Mouse (Mus musculus) kidney, embryonic 16.5 days (tissue): ENCODE measurements around the gene Cpne1. TPM values are rescaled to one million over a fixed set of nuclear protein-coding genes. Genes with fewer than 3 reads are reported as not detected.
A peak's percentile ranks its signal among the peaks of the same experiment; 100 is the strongest.
"Not testable (repeated sequence)": the region's sequence is repeated elsewhere in the genome, so short reads cannot be mapped to it uniquely, and the experiment has no call there.

Source experiments
- ATAC-seq: fragments of 200-750 bp; cut with Nextera tagmentation; 2 replicates; pipeline ENCODE4 v1.8.0; 2017; ENCODE audit warnings: moderate TSS enrichment; ENCODE audit not compliant: low FRiP score, low TSS enrichment
- H3K27ac ChIP-seq: fragments of 300-500 bp; sonication (generic); 2 replicates; pipeline ENCODE4 v1.5.1; 2014; ENCODE audit warnings: low read length
- H3K27me3 ChIP-seq: fragments of 300-500 bp; sonication (generic); 2 replicates; pipeline ENCODE4 v1.6.1; 2014; ENCODE audit warnings: low read length, control low read depth, mixed read lengths; ENCODE audit not compliant: insufficient read depth
- H3K36me3 ChIP-seq: fragments of 300-500 bp; sonication (generic); 2 replicates; pipeline ENCODE4 v1.6.1; 2014; ENCODE audit warnings: low read length, control low read depth, mixed read lengths; ENCODE audit not compliant: insufficient read depth
- H3K4me1 ChIP-seq: fragments of 300-500 bp; sonication (generic); 2 replicates; pipeline ENCODE4 v1.6.1; 2014; ENCODE audit warnings: low read length, control low read depth, mixed read lengths; ENCODE audit not compliant: insufficient read depth
- H3K4me2 ChIP-seq: fragments of 300-500 bp; sonication (generic); replicated peaks from 2 replicates; pipeline ENCODE4 v1.6.1; 2014; ENCODE audit warnings: low read depth, low read length
- H3K4me3 ChIP-seq: fragments of 300-500 bp; sonication (generic); 2 replicates; pipeline ENCODE4 v1.5.1; 2014; ENCODE audit warnings: mild to moderate bottlenecking, low read length
- H3K9ac ChIP-seq: fragments of 300-500 bp; sonication (generic); replicated peaks from 2 replicates; pipeline ENCODE4 v1.6.1; 2014; ENCODE audit warnings: low read length
- H3K9me3 ChIP-seq: fragments of 300-500 bp; sonication (generic); 2 replicates; pipeline ENCODE4 v1.6.1; 2016; ENCODE audit warnings: low read length, control low read depth
- WGBS: fragments of 180-500 bp; shearing (Covaris S2); extraction: QIAGEN DNeasy Blood & Tissue Kit; methylation state at CpG from one replicate; pipeline ENCODE4 v1.1.7; 2014; 5-methylcytosine and 5-hydroxymethylcytosine counted together
- polyA plus RNA-seq: library from polyadenylated mRNA; unstranded; fragments of >200 nt; fragmentation: Nextera tagmentation; extraction: Ambion mirVana; gene quantifications from 2 replicates; pipeline ENCODE4 v1.2.1, GENCODE M21; 2015

Cpne1 gene
- polyA plus RNA-seq, 1 experiment from 2014 or later, result 70.6 TPM

- Histone ChIP-seq H3K4me2 (no peak overlapping the region), H3K27ac (no peak overlapping the region), H3K4me1 (no peaks in the 10 kb centered on the region), H3K4me3 (no peak overlapping the region), H3K9me3 (no peaks in the 10 kb centered on the region), H3K36me3 (peaks cover 13% of the 10 kb centered on the region; the same call in 1 of the 2 replicates), H3K9ac (no peak overlapping the region), H3K27me3 (no peaks in the 10 kb centered on the region)
- 81% methylated on average over 6 of the region's 6 CpGs for WGBS
- no peak for ATAC-seq
Observed at GRCm38 (mm10) chr2:156135695-156136094, 23.9 kb upstream of the Cpne1 start.

- H3K27ac ChIP-seq, result no peak overlapping the region
- no peak overlapping the region for H3K4me2 ChIP-seq
- peaks cover 13% of the 10 kb centered on the region; the same call in 1 of the 2 replicates for H3K36me3 ChIP-seq
- H3K27me3 ChIP-seq, result no peaks in the 10 kb centered on the region
- no peaks in the 10 kb centered on the region for H3K4me1 ChIP-seq
- 79% methylated on average over 5 of the region's 5 CpGs for WGBS
- H3K9me3 ChIP-seq, result no peaks in the 10 kb centered on the region
- ATAC-seq, result no peak
- no peak overlapping the region for H3K4me3 ChIP-seq
- no peak overlapping the region for H3K9ac ChIP-seq
Observed at GRCm38 (mm10) chr2:156134161-156134560, 22.4 kb upstream of the Cpne1 start.

GRCm38 (mm10) chr2:156126992-156127391 is 15.2 kb upstream of the Cpne1 start, which contains the start of gene Gm28036:
Gene Gm28036 (minus strand): TSS chr2:156127092.
- no peak within 1 kb of the TSS for H3K9ac ChIP-seq
- H3K4me2 ChIP-seq, result no peak within 1 kb of the TSS
- WGBS, result 95% methylated on average over 5 of the region's 5 CpGs
- H3K4me1 ChIP-seq, result no peaks in the 10 kb centered on the region
- H3K9me3 ChIP-seq, result no peaks in the 10 kb centered on the region
- no peak within 1 kb of the TSS for H3K27ac ChIP-seq
- ATAC-seq, result no peak
- H3K27me3 ChIP-seq, result no peaks in the 10 kb centered on the region
- peaks cover 21% of the 10 kb centered on the region; the same call in 1 of the 2 replicates for H3K36me3 ChIP-seq
- H3K4me3 ChIP-seq, result no peak within 1 kb of the TSS

GRCm38 (mm10) chr2:156123731-156124130 is 12.0 kb upstream of the Cpne1 start:
- Histone ChIP-seq H3K4me1 (no peaks in the 10 kb centered on the region), H3K36me3 (0 out of 2 replicates have a peak, but pooled peaks cover 12% of the 10 kb centered on the region), H3K4me2 (no peak overlapping the region), H3K9ac (no peak overlapping the region), H3K27me3 (no peaks in the 10 kb centered on the region), H3K4me3 (no peak overlapping the region), H3K27ac (no peak overlapping the region), H3K9me3 (no peaks in the 10 kb centered on the region)
- 94% methylated on average over 5 of the region's 5 CpGs for WGBS
- ATAC-seq, result no peak

- no peak for ATAC-seq
- H3K4me3 ChIP-seq, result no peak overlapping the region
- 0 out of 2 replicates have a peak, but pooled peaks cover 3% of the 10 kb centered on the region for H3K36me3 ChIP-seq
- no peak overlapping the region for H3K9ac ChIP-seq
- H3K4me2 ChIP-seq, result no peak overlapping the region
- H3K9me3 ChIP-seq, result no peaks in the 10 kb centered on the region
- H3K27ac ChIP-seq, result no peak overlapping the region
- H3K4me1 ChIP-seq, result no peaks in the 10 kb centered on the region
- no peaks in the 10 kb centered on the region for H3K27me3 ChIP-seq
Observed at GRCm38 (mm10) chr2:156119566-156119965, 7.8 kb upstream of the Cpne1 start.

GRCm38 (mm10) chr2:156112080-156112423 is 287 bp upstream of the Cpne1 start:
- Histone ChIP-seq H3K4me2 (peak overlapping the region; percentile 55), H3K9ac (peak overlapping the region; percentile 93), H3K27ac (peak overlapping the region; percentile 94), H3K4me3 (peak overlapping the region; percentile 89), H3K4me1 (peaks cover 14% of the 10 kb centered on the region)
- 22% methylated on average over 5 of the region's 5 CpGs for WGBS
- not testable (repeated sequence) for H3K9me3 ChIP-seq, H3K36me3 ChIP-seq, ATAC-seq, H3K27me3 ChIP-seq

- H3K9ac ChIP-seq, result peak overlapping the region; percentile 93
- H3K27ac ChIP-seq, result peak overlapping the region; percentile 94
- H3K36me3 ChIP-seq, result peaks cover 3% of the 10 kb centered on the region; the same call in 1 of the 2 replicates
- peak overlapping the region; percentile 89 for H3K4me3 ChIP-seq
- H3K4me1 ChIP-seq, result peaks cover 16% of the 10 kb centered on the region
- WGBS, result under 1% methylated on average over 16 of the region's 16 CpGs
- H3K27me3 ChIP-seq, result no peaks in the 10 kb centered on the region
- H3K4me2 ChIP-seq, result peak overlapping the region; percentile 76
- no peaks in the 10 kb centered on the region for H3K9me3 ChIP-seq
- peak; percentile 84 for ATAC-seq
Observed at GRCm38 (mm10) chr2:156110627-156111357, 973 bp downstream of the Cpne1 start.

- no peak overlapping the region for H3K9ac ChIP-seq
- ATAC-seq, result no peak
- 81% methylated on average over 5 of the region's 5 CpGs for WGBS
- no peak overlapping the region for H3K27ac ChIP-seq
- no peak overlapping the region for H3K4me2 ChIP-seq
- no peaks in the 10 kb centered on the region for H3K27me3 ChIP-seq
- no peaks in the 10 kb centered on the region for H3K9me3 ChIP-seq
- H3K4me1 ChIP-seq, result no peaks in the 10 kb centered on the region
- no peak overlapping the region for H3K4me3 ChIP-seq
- peaks cover 19% of the 10 kb centered on the region for H3K36me3 ChIP-seq
Observed at GRCm38 (mm10) chr2:156091926-156092325, 19.8 kb downstream of the Cpne1 start.

GRCm38 (mm10) chr2:156089799-156090198 is 22.0 kb downstream of the Cpne1 start:
- WGBS, result 94% methylated on average over 1 of the region's 1 CpGs
- no peaks in the 10 kb centered on the region for H3K9me3 ChIP-seq
- no peak for ATAC-seq
- H3K4me2 ChIP-seq, result no peak overlapping the region
- no peak overlapping the region for H3K27ac ChIP-seq
- H3K27me3 ChIP-seq, result no peaks in the 10 kb centered on the region
- no peaks in the 10 kb centered on the region for H3K4me1 ChIP-seq
- H3K4me3 ChIP-seq, result no peak overlapping the region
- no peak overlapping the region for H3K9ac ChIP-seq
- H3K36me3 ChIP-seq, result peaks cover 7% of the 10 kb centered on the region; the same call in 1 of the 2 replicates

GRCm38 (mm10) chr2:156087391-156088110 is 24.2 kb downstream of the Cpne1 start:
- H3K27me3 ChIP-seq, result no peaks in the 10 kb centered on the region
- WGBS, result 88% methylated on average over 7 of the region's 7 CpGs

More at GRCm38 (mm10) chr2:156087391-156088110, 24.2 kb downstream of the Cpne1 start:
- H3K9me3 ChIP-seq, result no peaks in the 10 kb centered on the region
- H3K36me3 ChIP-seq, result peaks cover 7% of the 10 kb centered on the region; the same call in 1 of the 2 replicates
- H3K4me3 ChIP-seq, result no peak overlapping the region
- H3K9ac ChIP-seq, result no peak overlapping the region
- H3K27ac ChIP-seq, result no peak overlapping the region
- ATAC-seq, result no peak
- no peaks in the 10 kb centered on the region for H3K4me1 ChIP-seq
- no peak overlapping the region for H3K4me2 ChIP-seq
